Mouse (Mus musculus) cerebellum, adult 11-12 months (tissue): Measurements from ENCODE around the gene Slc9a1.

Experiments
- DNase-seq: peaks from one replicate; pipeline ENCODE4 v3.0.0; 2022

The Slc9a1 gene

GRCm38 (mm10) chr4:133442194-133442593 lies 72.7 kb downstream of the Slc9a1 start:
- no peak for DNase-seq

- DNase-seq: no peak
These were observed 73.6 kb downstream of the Slc9a1 start for GRCm38 (mm10) chr4:133443085-133443484.

- DNase-seq: no peak
These were observed 76.2 kb downstream of the Slc9a1 start for GRCm38 (mm10) chr4:133445727-133446126.

- no peak for DNase-seq
These were observed 77.9 kb downstream of the Slc9a1 start for GRCm38 (mm10) chr4:133447366-133447765.

GRCm38 (mm10) chr4:133447967-133448366 lies 78.5 kb downstream of the Slc9a1 start:
- no peak for DNase-seq

GRCm38 (mm10) chr4:133448708-133449388 lies 79.3 kb downstream of the Slc9a1 start:
- DNase-seq: no peak

- DNase-seq: no peak
These were observed 80.2 kb downstream of the Slc9a1 start for GRCm38 (mm10) chr4:133449726-133450125.

GRCm38 (mm10) chr4:133451536-133451935 lies 82.0 kb downstream of the Slc9a1 start:
- DNase-seq: peak; percentile 46

- DNase-seq: no peak
These were observed 82.9 kb downstream of the Slc9a1 start for GRCm38 (mm10) chr4:133452433-133452832.

GRCm38 (mm10) chr4:133458044-133458443 lies 88.5 kb downstream of the Slc9a1 start:
- no peak for DNase-seq

GRCm38 (mm10) chr4:133460006-133460405 lies 90.5 kb downstream of the Slc9a1 start:
- DNase-seq: no peak

- DNase-seq: no peak
These were observed 91.4 kb downstream of the Slc9a1 start for GRCm38 (mm10) chr4:133460796-133461325.

GRCm38 (mm10) chr4:133461362-133461761 lies 91.9 kb downstream of the Slc9a1 start:
- DNase-seq: no peak

- no peak for DNase-seq
These were observed 93.7 kb downstream of the Slc9a1 start for GRCm38 (mm10) chr4:133463184-133463583.

GRCm38 (mm10) chr4:133468080-133468479 lies 98.6 kb downstream of the Slc9a1 start:
- DNase-seq: peak; percentile 75

- no peak for DNase-seq
These were observed 99.6 kb downstream of the Slc9a1 start for GRCm38 (mm10) chr4:133469122-133469521.

- DNase-seq: no peak
These were observed 101.8 kb downstream of the Slc9a1 start for GRCm38 (mm10) chr4:133471135-133471821.
